Mouse (Mus musculus): ENCODE measurements around the gene Urb2. TPM values are rescaled to one million over a fixed set of nuclear protein-coding genes. Genes with fewer than 3 reads are reported as not detected.

Gene Urb2
- total RNA-seq, 2 experiments from 2014 or later: 5.8 to 6.0 TPM

- no peak for TF ChIP-seq CTCF (IDR thresholded peaks at IDR 0.05)
- DNase-seq: no peak
- H3K4me3 ChIP-seq: no peak overlapping the region
- H3K27ac ChIP-seq: peak overlapping the region; percentile 63
- intact Hi-C loops (cut with DNase I): no loop called here
Measured at GRCm38 (mm10) chr8:124067059-124067750, 45.9 kb downstream of the Urb2 start.

GRCm38 (mm10) chr8:124070363-124071324, 49.3 kb downstream of the Urb2 start:
- intact Hi-C loops (cut with DNase I): no loop called here
- no peak for DNase-seq
- Histone ChIP-seq H3K27ac (no peak overlapping the region), H3K4me3 (no peak overlapping the region)
- TF ChIP-seq CTCF (IDR thresholded peaks at IDR 0.05): no peak

- Histone ChIP-seq H3K4me3 (no peak overlapping the region), H3K27ac (peak overlapping the region; percentile 58; the same call in 1 of the 2 replicates)
- peak; percentile 33 for DNase-seq
- intact Hi-C loops (cut with DNase I): no loop called here
- no peak for TF ChIP-seq CTCF (IDR thresholded peaks at IDR 0.05)
Measured at GRCm38 (mm10) chr8:124075977-124076376, 54.7 kb downstream of the Urb2 start.

- H3K27ac ChIP-seq: peak overlapping the region; percentile 58; the same call in 1 of the 2 replicates
- intact Hi-C loops (cut with DNase I): no loop called here
Measured at GRCm38 (mm10) chr8:124076416-124076815, 55.1 kb downstream of the Urb2 start.

GRCm38 (mm10) chr8:124077377-124077776, 56.1 kb downstream of the Urb2 start:
- TF ChIP-seq CTCF (IDR thresholded peaks at IDR 0.05): no peak
- intact Hi-C loops (cut with DNase I): no loop called here
- Histone ChIP-seq H3K4me3 (no peak overlapping the region), H3K27ac (no peak overlapping the region)
- DNase-seq: no peak

More at GRCm38 (mm10) chr8:124076416-124076815, 55.1 kb downstream of the Urb2 start:
- DNase-seq: no peak
- TF ChIP-seq CTCF (IDR thresholded peaks at IDR 0.05): no peak
- no peak overlapping the region for H3K4me3 ChIP-seq

GRCm38 (mm10) chr8:124077998-124078397, 56.7 kb downstream of the Urb2 start:
- Histone ChIP-seq H3K27ac (no peak overlapping the region), H3K4me3 (no peak overlapping the region)
- intact Hi-C loops (cut with DNase I): no loop called here
- peak; percentile 25; the same call in 1 of the 2 replicates for TF ChIP-seq CTCF (IDR thresholded peaks at IDR 0.05)
- DNase-seq: no peak

- intact Hi-C loops (cut with DNase I): no loop called here
- DNase-seq: no peak
- TF ChIP-seq CTCF (IDR thresholded peaks at IDR 0.05): no peak
- H3K27ac ChIP-seq: no peak overlapping the region
- no peak overlapping the region for H3K4me3 ChIP-seq
Measured at GRCm38 (mm10) chr8:124078969-124079368, 57.7 kb downstream of the Urb2 start.

GRCm38 (mm10) chr8:124080467-124081326, 59.4 kb downstream of the Urb2 start:
- no peak for TF ChIP-seq CTCF (IDR thresholded peaks at IDR 0.05)
- DNase-seq: no peak
- intact Hi-C loops (cut with DNase I): no loop called here
- H3K27ac ChIP-seq: no peak overlapping the region
- no peak overlapping the region for H3K4me3 ChIP-seq

- no peak for TF ChIP-seq CTCF (IDR thresholded peaks at IDR 0.05)
- no peak for DNase-seq
- intact Hi-C loops (cut with DNase I): no loop called here
- Histone ChIP-seq H3K4me3 (no peak overlapping the region), H3K27ac (no peak overlapping the region)
Measured at GRCm38 (mm10) chr8:124082616-124083015, 61.3 kb downstream of the Urb2 start.

- no peak for DNase-seq
- H3K4me3 ChIP-seq: no peak overlapping the region
- H3K27ac ChIP-seq: no peak overlapping the region
- intact Hi-C loops (cut with DNase I): no loop called here
- no peak for TF ChIP-seq CTCF (IDR thresholded peaks at IDR 0.05)
Measured at GRCm38 (mm10) chr8:124083611-124084010, 62.3 kb downstream of the Urb2 start.

GRCm38 (mm10) chr8:124085668-124086067, 64.4 kb downstream of the Urb2 start:
- H3K27ac ChIP-seq: no peak overlapping the region
- no peak for DNase-seq
- H3K4me3 ChIP-seq: no peak overlapping the region
- TF ChIP-seq CTCF (IDR thresholded peaks at IDR 0.05): no peak
- intact Hi-C loops (cut with DNase I): no loop called here

GRCm38 (mm10) chr8:124088092-124088613, 66.8 kb downstream of the Urb2 start:
- no peak overlapping the region for H3K4me3 ChIP-seq
- no peak overlapping the region for H3K27ac ChIP-seq
- intact Hi-C loops (cut with DNase I): no loop called here
- no peak for TF ChIP-seq CTCF (IDR thresholded peaks at IDR 0.05)
- no peak for DNase-seq

Data from gastrocnemius, adult 2 months (tissue).